Mouse (Mus musculus) heart, postnatal 0 days (tissue): ENCODE data around the gene Efnb2.

Source experiments
- CTCF ChIP-seq: IDR thresholded peaks from 2 replicates; pipeline ENCODE4 v1.5.1; 2016; ENCODE audit warnings: antibody characterized with exemption, control low read depth, low read depth
- EP300 ChIP-seq: IDR thresholded peaks from 2 replicates; pipeline ENCODE4 v1.6.1; 2016; ENCODE audit warnings: antibody characterized with exemption, low read depth

GRCm38 (mm10) chr8:8682697-8683096, 21.7 kb upstream of the Efnb2 start:
- TF ChIP-seq CTCF (no peak), EP300 (no peak)
